Mouse (Mus musculus) thymus, adult 2 months (tissue): ENCODE results near the gene Tmem102. TPM values are rescaled to one million over a fixed set of nuclear protein-coding genes. Genes with fewer than 3 reads are reported as not detected.
A peak's percentile ranks its signal among the peaks of the same experiment; 100 is the strongest.

Source experiments
- DNase-seq: peaks from one replicate; pipeline ENCODE4 v3.0.0; 2021
- H3K27ac ChIP-seq: fragments of 200-500 bp; 2 replicates; pipeline ENCODE4 v1.5.1; 2012; ENCODE audit warnings: low read length, control low read depth; ENCODE audit not compliant: control insufficient read depth, insufficient read depth
- H3K27me3 ChIP-seq: fragments of 200-500 bp; 2 replicates; pipeline ENCODE4 v1.6.1; 2012; ENCODE audit warnings: mild to moderate bottlenecking, low read length, moderate library complexity, mixed read lengths; ENCODE audit not compliant: control insufficient read depth, insufficient read depth
- H3K36me3 ChIP-seq: fragments of 200-500 bp; 2 replicates; pipeline ENCODE4 v1.6.1; 2012; ENCODE audit warnings: mild to moderate bottlenecking, low read length, moderate library complexity; ENCODE audit not compliant: control insufficient read depth, insufficient read depth
- H3K4me1 ChIP-seq: fragments of 200-500 bp; replicated peaks from 2 replicates; pipeline ENCODE4 v1.6.1; 2012; ENCODE audit warnings: low read length; ENCODE audit not compliant: control insufficient read depth, insufficient read depth
- H3K4me3 ChIP-seq: fragments of 200-500 bp; 2 replicates; pipeline ENCODE4 v1.5.1; 2012; ENCODE audit warnings: mild to moderate bottlenecking, low read length, control low read depth, moderate library complexity; ENCODE audit not compliant: control insufficient read depth, insufficient read depth
- CTCF ChIP-seq: fragments of 200-500 bp; IDR thresholded peaks from 2 replicates; pipeline ENCODE4 v1.5.1; 2012; ENCODE audit warnings: mild to moderate bottlenecking, control low read depth, low read length, moderate library complexity, borderline replicate concordance; ENCODE audit not compliant: control insufficient read depth, poor library complexity, insufficient read depth; ENCODE audit errors: extremely low read depth
- POLR2A ChIP-seq: fragments of 200-500 bp; IDR thresholded peaks from 2 replicates; pipeline ENCODE4 v1.6.1; 2012; ENCODE audit warnings: mild to moderate bottlenecking, low read length, control low read depth, moderate library complexity; ENCODE audit not compliant: control insufficient read depth, poor library complexity, insufficient read depth; ENCODE audit errors: extremely low read depth
- WGBS: fragments of 180-500 bp; shearing (Covaris S2); methylation state at CpG from one replicate; pipeline ENCODE4 v1.1.7; 2018; 5-methylcytosine and 5-hydroxymethylcytosine counted together
- polyA plus RNA-seq: library from polyadenylated mRNA; depleted of rRNA; stranded (reverse); fragments of >200 nt; gene quantifications from 2 replicates; pipeline ENCODE4 v1.2.3, GENCODE M21; 2012

The Tmem102 gene
- polyA plus RNA-seq, 1 experiment: 5.1 TPM

DNA sequence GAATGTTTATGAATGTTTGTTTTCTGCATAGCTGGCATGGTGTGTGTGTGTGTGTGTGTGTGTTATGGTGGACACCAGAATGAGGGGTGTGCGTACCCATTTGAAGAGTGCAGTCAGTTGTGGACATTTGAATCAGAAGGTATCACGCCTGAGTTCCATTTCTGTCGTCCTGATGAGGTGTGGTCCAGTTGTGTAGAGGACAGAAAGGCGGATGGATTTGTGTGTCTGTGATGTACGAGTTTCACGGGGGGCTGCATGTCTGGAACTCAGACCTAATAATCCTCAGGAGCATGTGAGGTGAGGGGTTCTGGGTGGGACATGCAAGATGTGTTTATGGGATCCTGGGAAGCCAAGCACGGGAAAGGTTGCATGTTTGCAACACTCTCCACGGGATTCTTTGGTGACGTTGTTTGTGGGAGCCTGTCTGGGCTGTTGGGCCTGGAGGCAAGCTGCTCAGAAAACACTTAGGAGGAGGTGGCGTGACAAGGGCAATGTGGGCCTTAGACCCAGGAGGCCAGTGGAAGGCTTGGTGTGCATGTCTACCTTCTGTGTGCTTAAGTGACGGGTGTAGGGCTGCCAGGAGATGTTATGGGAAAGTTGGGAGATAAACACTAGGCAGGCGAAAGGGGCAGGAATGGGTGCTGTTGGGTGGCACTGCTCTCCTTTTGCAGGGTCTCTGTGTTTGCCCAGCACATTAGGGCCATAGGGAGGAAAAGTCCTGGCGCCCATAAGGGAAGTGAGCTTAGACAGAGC, 38.4 kb downstream of the Tmem102 start:
- WGBS: 88% methylated on average over 13 of the region's 13 CpGs
- H3K4me1 ChIP-seq: peaks cover 22% of the 10 kb centered on the region
- no peaks in the 10 kb centered on the region for H3K27me3 ChIP-seq
- H3K36me3 ChIP-seq: no peaks in the 10 kb centered on the region
- no peak overlapping the region for H3K4me3 ChIP-seq
- no peak overlapping the region for H3K27ac ChIP-seq
- DNase-seq: no peak
- TF ChIP-seq CTCF (no peak), POLR2A (no peak)

DNA sequence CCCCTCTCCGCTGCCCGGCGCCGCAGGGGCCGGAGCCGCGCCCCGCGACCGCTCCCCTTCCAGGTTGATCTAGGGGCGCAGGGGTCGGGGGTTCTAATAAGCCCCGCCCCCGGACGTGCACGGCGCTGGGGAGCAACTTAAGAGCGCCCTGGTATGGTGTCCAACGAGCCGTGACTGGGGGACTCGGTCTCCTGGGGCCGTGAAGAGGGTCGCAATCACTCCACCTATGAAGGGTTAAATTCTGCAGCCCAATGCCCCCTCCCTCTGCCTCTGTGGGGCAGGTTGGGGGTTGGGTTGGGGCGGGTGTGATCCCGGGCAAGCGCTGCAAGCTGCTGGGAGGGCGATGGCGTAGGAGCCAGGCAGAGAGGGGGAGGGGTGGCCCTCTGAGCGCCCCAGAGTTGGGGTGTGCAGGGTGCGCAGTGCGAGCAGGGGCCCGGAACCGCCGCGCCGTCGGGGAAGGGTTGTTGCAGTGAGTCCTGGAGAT, 39.3 kb downstream of the Tmem102 start:
- H3K4me1 ChIP-seq: peaks cover 26% of the 10 kb centered on the region
- peak; percentile 88 for DNase-seq
- no peaks in the 10 kb centered on the region for H3K27me3 ChIP-seq
- peak overlapping the region; percentile 89 for H3K4me3 ChIP-seq
- WGBS: under 1% methylated on average over 37 of the region's 37 CpGs
- TF ChIP-seq CTCF: 0 out of 2 replicates have a peak, but pooled peaks have one; percentile 10
- peak; percentile 12; the same call in 1 of the 2 replicates for TF ChIP-seq POLR2A
- no peaks in the 10 kb centered on the region for H3K36me3 ChIP-seq
- peak overlapping the region; percentile 63 for H3K27ac ChIP-seq

DNA sequence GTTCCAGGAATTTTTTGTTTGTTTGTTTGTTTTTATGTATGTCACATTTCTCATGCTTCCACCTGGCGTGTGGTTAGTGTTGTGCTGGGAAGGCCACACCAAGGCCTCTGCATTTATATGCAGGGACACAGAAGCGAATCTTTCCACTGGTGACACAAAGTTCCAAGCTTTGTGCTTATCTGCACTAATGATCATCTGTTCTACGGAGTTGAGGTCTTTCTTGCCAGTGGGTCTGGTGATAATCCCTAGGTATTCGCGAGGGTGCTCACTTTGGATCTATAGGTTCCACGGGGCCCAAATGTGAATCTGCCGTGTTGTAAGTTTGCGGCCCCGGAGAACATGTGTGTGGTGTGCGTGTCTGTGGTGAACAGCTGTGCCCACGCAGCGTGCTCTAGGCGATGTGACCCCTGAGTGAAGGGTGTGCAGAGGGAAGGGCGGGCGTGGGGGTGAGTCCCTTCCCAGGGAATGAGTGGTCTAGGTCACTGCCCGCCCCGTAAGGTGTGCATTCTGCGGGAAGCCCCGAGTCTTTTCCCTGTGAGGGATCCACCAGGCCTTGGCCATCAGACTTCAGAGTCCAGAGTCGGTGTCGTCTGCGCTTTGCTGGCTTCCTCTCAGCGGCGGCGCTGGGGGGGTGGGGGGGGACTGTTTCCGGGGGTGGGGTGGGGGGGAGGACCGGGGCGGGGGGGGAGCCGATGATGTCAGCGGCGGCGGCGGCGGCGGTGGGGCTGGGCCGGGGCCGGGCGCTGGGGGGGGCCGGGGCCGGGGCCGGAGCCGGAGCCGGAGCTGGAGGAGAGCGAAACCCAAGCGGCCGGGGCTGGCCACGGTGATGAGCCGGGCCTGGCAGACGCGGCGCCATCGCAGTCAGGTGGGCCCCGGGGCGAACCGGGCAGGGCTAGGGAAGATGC, 40.0 kb downstream of the Tmem102 start, which contains the start of gene Zbtb4:
Zbtb4 (plus strand) TSS at position 692 of the 905 bp plus-strand sequence.
- TF ChIP-seq CTCF (no peak), POLR2A (peak; percentile 15)
- Histone ChIP-seq H3K36me3 (no peaks in the 10 kb centered on the region), H3K27ac (peak within 1 kb of the TSS; percentile 72), H3K27me3 (no peaks in the 10 kb centered on the region), H3K4me3 (peak within 1 kb of the TSS; percentile 89), H3K4me1 (peaks cover 26% of the 10 kb centered on the region)
- peak; percentile 49 for DNase-seq
- WGBS: 17% methylated on average over 46 of the region's 55 CpGs

- 92% methylated on average over 7 of the region's 7 CpGs for whole genome bisulfite sequencing
- H3K27me3 ChIP-seq: no peaks in the 10 kb centered on the region
- TF ChIP-seq POLR2A: no peak
- TF ChIP-seq CTCF: no peak
- no peak for DNase-seq
- H3K27ac ChIP-seq: no peak overlapping the region
- H3K4me1 ChIP-seq: peaks cover 31% of the 10 kb centered on the region
- no peaks in the 10 kb centered on the region for H3K36me3 ChIP-seq
- H3K4me3 ChIP-seq: no peak overlapping the region
Measured at GRCm38 (mm10) chr11:69763551-69763950, 41.9 kb downstream of the Tmem102 start.

- Histone ChIP-seq H3K36me3 (no peaks in the 10 kb centered on the region), H3K4me1 (peaks cover 20% of the 10 kb centered on the region), H3K27ac (no peak within 1 kb of the TSS), H3K27me3 (no peaks in the 10 kb centered on the region), H3K4me3 (no peak within 1 kb of the TSS)
- WGBS: 61% methylated on average over 1 of the region's 1 CpGs
- no peak for TF ChIP-seq POLR2A
- no peak for DNase-seq
Measured at GRCm38 (mm10) chr11:69761868-69762267, 43.6 kb downstream of the Tmem102 start, which contains the start of gene Slc35g3. Gene Slc35g3, minus strand, starts transcription at chr11:69761968.

GRCm38 (mm10) chr11:69760901-69761200, 44.6 kb downstream of the Tmem102 start:
- WGBS: 96% methylated on average over 7 of the region's 7 CpGs
- TF ChIP-seq POLR2A (no peak), CTCF (no peak)

More at GRCm38 (mm10) chr11:69760901-69761200, 44.6 kb downstream of the Tmem102 start:
- H3K36me3 ChIP-seq: no peaks in the 10 kb centered on the region
- no peak overlapping the region for H3K27ac ChIP-seq
- H3K27me3 ChIP-seq: no peaks in the 10 kb centered on the region
- DNase-seq: no peak
- peaks cover 19% of the 10 kb centered on the region for H3K4me1 ChIP-seq
- no peak overlapping the region for H3K4me3 ChIP-seq
